Mouse (Mus musculus) fibroblast of lung, adult 2 months (primary cell): ENCODE data around the gene Cd3eap.

Source experiments
- DNase-seq: peaks from one replicate; pipeline ENCODE4 v3.0.0-alpha.2; 2011; ENCODE audit warnings: low read depth

Gene Cd3eap

DNA sequence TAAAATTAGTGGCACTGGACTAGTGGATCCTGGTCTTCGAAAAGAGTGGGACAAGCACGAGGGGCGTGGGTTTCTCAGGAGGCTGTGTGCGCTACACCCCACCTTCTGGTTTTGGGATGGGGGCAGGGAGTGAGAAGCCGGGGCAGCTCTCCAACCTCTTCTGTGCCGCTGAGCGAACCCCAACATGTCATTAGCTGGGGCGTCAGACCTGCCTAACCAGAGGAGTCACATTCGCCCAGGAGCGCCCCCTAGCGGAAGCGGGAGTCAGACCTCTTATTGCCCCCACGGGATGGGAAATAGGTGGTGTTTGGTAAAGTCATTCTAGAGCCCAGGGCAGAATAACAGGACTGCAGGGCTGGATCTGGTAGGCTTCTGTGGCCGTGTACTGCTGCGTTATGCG, 2.4 kb upstream of the Cd3eap start:
- DNase-seq = no peak

DNA sequence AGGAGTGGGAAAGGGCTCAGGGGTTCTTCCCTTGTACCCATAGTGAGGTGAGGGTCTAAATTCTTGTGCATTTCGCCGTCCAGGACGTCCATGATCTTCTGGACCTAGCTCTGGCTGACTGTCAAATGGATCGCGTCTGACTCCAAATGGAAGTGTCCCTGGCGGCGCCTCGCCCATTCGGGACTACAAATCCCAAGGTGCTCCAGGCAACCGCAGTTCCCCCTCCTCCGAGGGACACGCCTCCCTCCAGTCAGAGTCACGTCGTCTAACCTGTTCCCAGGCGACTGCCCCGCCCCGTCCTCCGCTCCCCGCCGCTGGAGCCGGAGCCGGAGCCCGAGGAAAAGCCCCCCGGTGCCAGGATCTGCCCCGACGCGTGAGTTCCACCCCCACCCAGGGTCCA, 1.7 kb upstream of the Cd3eap start:
- DNase-seq = peak; percentile 86

- peak; percentile 79 for DNase-seq
These were observed 784 bp upstream of the Cd3eap start for GRCm38 (mm10) chr7:19359892-19360641.

GRCm38 (mm10) chr7:19358634-19359033, 649 bp downstream of the Cd3eap start:
- DNase-seq = no peak

DNA sequence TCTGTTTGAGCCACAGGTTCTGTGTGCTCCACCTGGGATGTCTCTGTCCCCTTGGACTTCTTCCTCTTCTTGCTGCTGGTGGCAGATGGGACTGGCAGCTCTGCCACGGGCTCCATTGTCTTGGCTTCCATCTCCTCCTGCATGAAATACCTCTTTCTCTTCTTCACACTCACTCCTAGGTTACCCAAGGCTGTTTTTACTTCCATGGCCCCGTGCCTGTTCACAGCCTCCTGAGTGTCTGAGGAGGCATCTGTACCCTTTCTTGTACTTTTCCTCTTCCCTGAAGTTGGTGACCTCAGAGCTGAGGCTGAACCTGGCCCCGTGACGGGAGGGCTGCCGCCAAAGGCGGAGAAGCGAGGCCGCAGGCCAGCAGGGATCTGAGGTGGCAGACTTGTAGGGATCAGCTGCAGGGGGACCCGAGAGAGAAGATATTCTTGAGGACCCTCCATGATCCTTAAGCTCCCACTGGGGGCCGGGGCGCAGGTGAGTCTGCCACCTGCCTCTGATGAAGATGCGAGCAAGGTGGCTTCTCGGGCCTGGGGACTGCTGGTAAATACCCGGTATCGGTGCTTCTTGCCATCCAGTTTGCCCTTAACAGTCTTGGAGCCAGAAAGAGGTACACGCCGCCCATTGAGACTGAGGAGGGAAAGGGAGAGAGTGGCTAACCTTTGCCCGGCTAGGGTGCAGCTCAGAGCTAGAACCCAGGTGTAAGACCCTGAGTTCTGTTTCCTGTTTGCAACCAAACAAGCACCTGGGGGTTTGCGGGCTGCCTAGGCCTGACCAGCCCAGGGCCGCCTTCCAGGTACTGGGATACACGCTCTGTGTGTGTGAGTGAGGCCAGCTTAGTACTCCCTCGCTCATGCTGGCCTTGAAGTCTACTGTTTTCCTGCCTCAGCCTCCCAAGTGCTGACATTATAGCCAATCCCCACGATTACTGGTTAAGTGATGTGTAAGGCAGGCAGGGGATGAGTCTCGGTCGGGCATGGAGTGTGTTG, 1.6 kb downstream of the Cd3eap start:
- DNase-seq = no peak

GRCm38 (mm10) chr7:19356311-19356710, 3.0 kb downstream of the Cd3eap start:
- no peak for DNase-seq

- no peak for DNase-seq
These were observed 4.3 kb downstream of the Cd3eap start for GRCm38 (mm10) chr7:19354991-19355390.

DNA sequence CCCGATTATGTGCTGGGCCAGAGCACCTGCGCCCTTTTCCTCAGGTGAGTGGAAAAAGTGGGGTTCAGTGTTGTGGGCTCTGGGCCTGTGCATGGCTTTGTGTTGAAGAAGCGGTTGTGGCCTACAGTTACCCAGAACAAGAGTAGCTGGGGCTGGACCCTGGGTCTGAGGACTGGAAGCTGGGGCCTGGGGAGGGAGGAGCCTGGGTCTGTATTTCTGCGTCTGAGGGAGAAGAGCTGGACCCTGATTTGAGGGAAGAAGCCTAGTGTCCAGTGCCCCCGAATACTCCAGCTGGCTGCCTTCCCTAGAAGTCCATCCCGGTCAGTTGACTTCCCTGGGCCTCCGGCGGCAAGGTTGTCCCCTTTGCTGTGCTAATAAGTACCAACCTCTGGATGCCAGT, 9.1 kb downstream of the Cd3eap start:
- DNase-seq = no peak

- no peak for DNase-seq
These were observed 9.9 kb downstream of the Cd3eap start for GRCm38 (mm10) chr7:19349188-19349915.

GRCm38 (mm10) chr7:19344938-19345471, 14.3 kb downstream of the Cd3eap start:
- DNase-seq = peak; percentile 87

DNA sequence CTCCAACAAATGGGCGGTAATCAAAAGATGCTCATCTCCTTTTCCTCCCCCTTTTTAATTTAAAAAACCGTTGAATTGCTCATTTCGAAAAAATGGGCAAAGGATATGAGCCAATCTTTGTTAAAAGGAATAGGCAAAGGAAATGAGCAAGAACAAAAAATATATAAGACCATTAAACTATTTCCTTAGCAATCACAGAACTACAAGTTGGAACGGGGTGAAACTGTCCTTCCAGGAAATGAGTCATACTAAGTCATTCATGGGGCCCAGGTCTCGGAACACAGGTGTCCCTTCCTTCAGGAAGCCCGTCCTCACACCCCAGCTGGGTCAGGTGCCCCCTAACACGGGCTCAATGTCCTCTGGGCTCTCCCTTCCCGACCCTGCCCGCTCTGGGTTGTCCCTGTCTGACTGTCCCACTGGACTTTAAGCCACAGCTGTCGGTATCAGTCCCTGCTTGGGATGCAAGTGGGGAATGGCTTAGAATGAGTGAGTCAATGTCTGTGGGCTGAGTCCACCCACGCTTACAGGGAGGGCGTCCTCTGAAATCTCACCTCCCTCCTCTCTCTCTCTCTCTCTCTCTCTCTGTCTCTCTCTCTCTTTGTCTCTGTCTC, 14.9 kb downstream of the Cd3eap start, which contains the start of gene Ercc1:
Gene Ercc1, plus strand, starts transcription at position 542 of the 611 bp plus-strand sequence.
- DNase-seq = no peak

DNA sequence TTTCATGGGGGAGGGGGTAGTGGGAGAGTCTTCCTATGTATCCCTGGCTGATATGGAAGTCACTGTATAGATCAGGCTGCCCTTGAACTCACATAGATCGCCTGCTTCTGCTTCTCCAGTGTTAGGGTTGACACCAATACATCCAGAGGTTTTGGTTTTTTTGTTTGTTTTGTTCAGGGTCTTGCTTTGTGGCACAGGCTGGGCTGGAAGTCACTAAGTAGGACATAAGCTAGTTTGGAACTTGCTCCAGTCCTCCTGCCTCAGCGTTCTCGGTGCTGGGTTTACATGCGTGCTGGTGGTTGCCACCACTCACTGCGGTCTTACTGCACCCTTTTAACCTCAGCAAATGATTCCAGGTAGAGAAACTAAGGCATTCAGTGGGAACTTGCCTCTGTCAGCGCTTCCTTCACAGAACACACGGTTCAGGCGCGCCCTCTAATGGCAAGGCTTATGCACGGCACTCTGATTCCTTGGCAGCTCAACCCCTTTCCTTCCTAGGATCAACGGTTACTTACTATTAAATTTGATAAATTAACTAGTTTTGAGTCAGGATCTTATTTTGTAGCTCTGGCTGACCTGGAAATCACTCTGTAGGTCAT, 16.0 kb downstream of the Cd3eap start:
- no peak for DNase-seq

- DNase-seq = no peak
These were observed 16.7 kb downstream of the Cd3eap start for GRCm38 (mm10) chr7:19342481-19343027.

DNA sequence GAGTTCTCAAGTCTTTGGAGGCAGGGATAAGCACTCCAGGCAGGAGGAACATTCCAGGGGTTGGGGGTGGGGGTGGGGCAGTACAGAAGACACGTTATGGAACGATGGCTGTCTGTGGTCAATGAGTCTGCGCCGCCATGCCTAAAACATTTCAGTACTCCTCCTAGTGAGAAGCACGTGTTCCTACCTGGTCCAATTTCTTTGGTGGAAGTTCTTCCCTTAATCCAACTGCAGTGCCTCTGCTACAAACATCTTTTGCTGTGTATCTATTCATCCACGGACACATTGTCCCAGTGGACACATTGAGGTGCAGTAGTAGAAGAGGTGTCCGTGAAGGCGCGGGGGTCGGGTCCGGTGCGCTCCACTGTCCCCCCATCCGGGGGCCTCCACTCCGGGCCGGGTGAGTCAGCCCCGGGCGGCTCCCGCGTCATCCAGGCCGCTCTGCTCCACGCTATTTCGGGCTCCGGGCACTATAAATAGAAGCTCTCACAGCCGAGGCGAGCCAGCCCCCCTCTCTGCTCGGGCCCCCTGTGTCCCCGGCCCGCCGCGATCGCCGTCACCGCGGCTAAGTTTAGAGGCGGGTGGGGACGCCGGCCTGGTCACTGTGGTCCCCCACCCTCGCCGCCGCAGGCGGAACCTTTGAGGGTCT, 17.4 kb downstream of the Cd3eap start:
- DNase-seq = no peak

DNA sequence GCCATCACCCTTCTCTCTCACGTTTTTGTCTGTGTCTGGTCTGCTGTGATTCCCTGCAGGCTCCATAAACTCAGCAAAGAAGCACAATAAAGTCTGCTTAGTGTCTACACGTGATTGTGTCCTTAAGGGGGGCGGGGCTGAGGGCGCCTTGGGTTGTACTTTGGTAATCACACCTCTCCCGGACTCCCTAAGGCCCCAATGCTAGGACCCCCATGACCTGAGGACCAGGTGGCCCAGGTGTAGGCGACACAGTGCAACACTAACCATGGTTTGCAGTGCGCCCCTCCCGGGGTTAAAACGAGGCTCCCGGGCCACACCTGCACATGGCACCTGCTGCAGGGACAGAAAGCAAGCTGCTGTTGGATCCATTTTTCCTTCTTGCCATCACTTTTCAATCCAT, 18.0 kb downstream of the Cd3eap start:
- DNase-seq = no peak

- peak; percentile 63 for DNase-seq
These were observed 20.7 kb downstream of the Cd3eap start for GRCm38 (mm10) chr7:19338596-19338995.

DNA sequence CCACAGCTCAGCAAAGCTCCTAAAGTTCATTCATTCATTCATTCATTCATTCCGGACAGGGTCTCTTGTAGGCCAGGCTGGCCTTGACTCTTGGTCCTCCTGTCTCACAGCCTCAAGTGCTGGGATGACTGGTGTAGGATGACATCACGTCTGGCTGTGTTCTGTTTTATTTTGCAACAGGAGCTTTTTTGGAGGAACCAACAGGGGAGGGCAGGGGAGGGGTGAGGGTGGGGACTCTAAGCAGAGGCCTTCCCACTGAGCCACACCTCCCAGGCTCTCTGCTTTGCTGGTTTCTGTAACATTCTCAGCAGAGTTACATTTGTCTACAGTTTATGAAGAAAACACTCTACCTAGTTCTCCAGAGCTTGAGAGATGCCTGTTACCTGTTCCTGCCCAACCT, 21.2 kb downstream of the Cd3eap start:
- no peak for DNase-seq

DNA sequence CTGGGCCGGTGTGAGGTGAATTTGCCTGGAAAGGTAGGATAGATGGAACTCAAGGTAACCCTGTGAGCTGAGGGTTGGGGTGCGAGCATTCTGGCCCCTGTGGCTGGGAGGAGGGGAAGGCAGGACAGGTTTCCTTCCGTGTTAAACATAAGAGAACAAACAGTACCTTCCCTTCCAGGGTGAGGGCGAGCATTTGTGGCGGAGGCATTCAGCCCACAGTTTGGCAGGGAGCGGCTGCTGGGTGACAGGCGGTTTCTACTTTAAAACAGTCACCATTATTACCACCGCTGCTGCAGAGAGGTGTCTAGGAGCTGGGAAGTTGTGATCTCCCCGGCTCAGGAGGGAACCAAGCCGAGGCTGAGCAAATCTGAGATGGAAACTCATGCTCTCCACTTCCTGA, 22.2 kb downstream of the Cd3eap start:
- no peak for DNase-seq

- DNase-seq = no peak
These were observed 23.7 kb downstream of the Cd3eap start for GRCm38 (mm10) chr7:19335583-19335982.

GRCm38 (mm10) chr7:19332709-19333352, 26.5 kb downstream of the Cd3eap start:
- DNase-seq = no peak
